Comparison of ENCODE assay signal across 8 mouse cellular contexts in genomic region chr4:151932576-151933504, GRCm38 (mm10). TPM values are rescaled to one million over a fixed set of nuclear protein-coding genes. Genes with fewer than 3 reads are reported as not detected.
DNase-seq lines count a peak whose midpoint lies in the region; ATAC-seq and TF ChIP-seq lines count a peak whose summit lies in the region.

No protein-coding gene starts in this region.

- no peaks in the 10 kb centered on the region for H3K36me3 ChIP-seq in forebrain, embryonic 12.5 days (replicated peaks)
- H3K36me3 ChIP-seq in liver, embryonic 12.5 days = peaks cover 17% of the 10 kb centered on the region
- H3K36me3 ChIP-seq in stomach, postnatal 0 days (ENCODE audit: control insufficient read depth, insufficient read depth, low read length) = no peaks in the 10 kb centered on the region

- TF ChIP-seq EP300 in stomach, postnatal 0 days (optimal IDR thresholded peaks at IDR 0.05) = no peak

- no peak for TF ChIP-seq POLR2A in lung, adult 2 months (IDR thresholded peaks at IDR 0.05; ENCODE audit: borderline replicate concordance, extremely low read depth, low read depth, low read length)

- no peak for DNase-seq in lung, adult 2 months
- no peak for DNase-seq in lung, postnatal 4 days
- no peak for DNase-seq in stomach, postnatal 0 days (ENCODE audit: low spot score)
- DNase-seq in layer of hippocampus, adult 9-10 months (ENCODE audit: low spot score) = no peak
- no peak for DNase-seq in spleen, adult 12 weeks (ENCODE audit: low spot score)
- DNase-seq in cerebellum, adult 11 months = no peak

- TF ChIP-seq CTCF in lung, adult 2 months (IDR thresholded peaks at IDR 0.05; ENCODE audit: insufficient read depth, low read length) = no peak
- no peak for TF ChIP-seq CTCF in stomach, postnatal 0 days (IDR thresholded peaks at IDR 0.05; ENCODE audit: low read depth)

- peak; percentile 75 for ATAC-seq in forebrain, embryonic 12.5 days (ENCODE audit: low FRiP score)
- ATAC-seq in liver, embryonic 12.5 days = peak; percentile 62
- ATAC-seq in stomach, postnatal 0 days (ENCODE audit: low FRiP score, low TSS enrichment) = no peak; the same call in none of the 2 replicates

- H3K4me2 ChIP-seq in forebrain, embryonic 12.5 days = peak overlapping the region; percentile 82
- H3K4me2 ChIP-seq in liver, embryonic 12.5 days = peak overlapping the region; percentile 57
- H3K4me2 ChIP-seq in stomach, postnatal 0 days (replicated peaks; ENCODE audit: low read depth) = peak overlapping the region; percentile 20; the same call in 1 of the 2 replicates

- peak overlapping the region; percentile 47 for H3K4me3 ChIP-seq in lung, adult 2 months (replicated peaks; ENCODE audit: extremely low read depth, low read depth, low read length)
- H3K4me3 ChIP-seq in forebrain, embryonic 12.5 days (replicated peaks) = peak overlapping the region; percentile 100
- H3K4me3 ChIP-seq in liver, embryonic 12.5 days = peak overlapping the region; percentile 98
- peak overlapping the region; percentile 99; the same call in 1 of the 2 replicates for H3K4me3 ChIP-seq in stomach, postnatal 0 days (ENCODE audit: low read depth, low read length)

- H3K9ac ChIP-seq in forebrain, embryonic 12.5 days = peak overlapping the region; percentile 97
- peak overlapping the region; percentile 98; the same call in 1 of the 2 replicates for H3K9ac ChIP-seq in liver, embryonic 12.5 days
- no peak overlapping the region for H3K9ac ChIP-seq in stomach, postnatal 0 days (ENCODE audit: low read length)

- H3K27me3 ChIP-seq in forebrain, embryonic 12.5 days = no peaks in the 10 kb centered on the region; the same call in 1 of the 2 replicates
- H3K27me3 ChIP-seq in liver, embryonic 12.5 days (replicated peaks) = peaks cover 12% of the 10 kb centered on the region
- no peaks in the 10 kb centered on the region for H3K27me3 ChIP-seq in stomach, postnatal 0 days (ENCODE audit: control insufficient read depth, insufficient read depth, low read length)

- H3K27ac ChIP-seq in forebrain, embryonic 12.5 days = no peak overlapping the region
- peak overlapping the region; percentile 50; the same call in 1 of the 2 replicates for H3K27ac ChIP-seq in liver, embryonic 12.5 days
- no peak overlapping the region for H3K27ac ChIP-seq in stomach, postnatal 0 days (replicated peaks)

- WGBS in lung, adult 2 months = 66% methylated on average over 13 of the region's 13 CpGs
- 80% methylated on average over 13 of the region's 13 CpGs for WGBS in forebrain, embryonic 12.5 days
- WGBS in liver, embryonic 12.5 days (ENCODE audit: insufficient replicate concordance) = 66% methylated on average over 13 of the region's 13 CpGs
- 71% methylated on average over 13 of the region's 13 CpGs for WGBS in stomach, postnatal 0 days

- H3K4me1 ChIP-seq in lung, adult 2 months (ENCODE audit: control insufficient read depth, insufficient read depth, low read length) = 0 out of 2 replicates have a peak, but pooled peaks cover 5% of the 10 kb centered on the region
- peaks cover 19% of the 10 kb centered on the region for H3K4me1 ChIP-seq in forebrain, embryonic 12.5 days
- peaks cover 43% of the 10 kb centered on the region for H3K4me1 ChIP-seq in liver, embryonic 12.5 days
- H3K4me1 ChIP-seq in stomach, postnatal 0 days (replicated peaks; ENCODE audit: control insufficient read depth, insufficient read depth) = no peaks in the 10 kb centered on the region

- no peaks in the 10 kb centered on the region for H3K9me3 ChIP-seq in forebrain, embryonic 12.5 days
- H3K9me3 ChIP-seq in liver, embryonic 12.5 days (replicated peaks) = no peaks in the 10 kb centered on the region
- H3K9me3 ChIP-seq in stomach, postnatal 0 days (ENCODE audit: control insufficient read depth, low read length) = no peaks in the 10 kb centered on the region

RNA-seq across cellular contexts. Expression of gene Dnajc11, which starts 0.7 kb away (rescaled TPM):
- polyA plus RNA-seq in lung, adult 2 months (2012; rRNA removed) = 30.8 and 45.8 TPM in 2 replicates
- polyA plus RNA-seq in forebrain, embryonic 12.5 days (2016; fragmentation: Nextera tagmentation; extraction: Ambion mirVana) = 83.9 and 89.0 TPM in 2 replicates
- 74.4 and 85.1 TPM in 2 replicates for polyA plus RNA-seq in liver, embryonic 12.5 days (2016; fragmentation: Nextera tagmentation; extraction: Ambion mirVana)
- polyA plus RNA-seq in stomach, postnatal 0 days (2015; fragmentation: Nextera tagmentation; extraction: Ambion mirVana) = 33.0 and 34.5 TPM in 2 replicates

RNA-seq across cellular contexts. Expression of gene Thap3, which starts 56.0 kb away (rescaled TPM):
- 64.2 and 72.5 TPM in 2 replicates for polyA plus RNA-seq in lung, adult 2 months (2012; rRNA removed)
- polyA plus RNA-seq in forebrain, embryonic 12.5 days (2016; fragmentation: Nextera tagmentation; extraction: Ambion mirVana) = 33.9 and 38.6 TPM in 2 replicates
- polyA plus RNA-seq in liver, embryonic 12.5 days (2016; fragmentation: Nextera tagmentation; extraction: Ambion mirVana) = 10.0 and 10.3 TPM in 2 replicates
- 22.2 and 23.5 TPM in 2 replicates for polyA plus RNA-seq in stomach, postnatal 0 days (2015; fragmentation: Nextera tagmentation; extraction: Ambion mirVana)

Comparison
In these comparisons a context has a peak if more than half of its experiments do, and no peak if none do; other contexts are left out.
1. H3K4me3 ChIP-seq: peak in every context shown above with its lines; median percentile 100 in forebrain, embryonic 12.5 days; 99 in stomach, postnatal 0 days; 98 in liver, embryonic 12.5 days; 47 in lung, adult 2 months.
2. H3K4me2 ChIP-seq: peak in every context shown above with its lines; median percentile 82 in forebrain, embryonic 12.5 days; 57 in liver, embryonic 12.5 days; 20 in stomach, postnatal 0 days.